Mouse (Mus musculus) midbrain, embryonic 11.5 days (tissue): Measurements from ENCODE around the gene Exd1. TPM values are rescaled to one million over a fixed set of nuclear protein-coding genes. Genes with fewer than 3 reads are reported as not detected.

Experiments
- ATAC-seq: fragments of 200-750 bp; cut with Nextera tagmentation; 2 replicates; pipeline ENCODE4 v1.8.0; 2017; ENCODE audit warnings: moderate TSS enrichment, moderate library complexity; ENCODE audit not compliant: low FRiP score
- DNase-seq: peaks from one replicate; pipeline ENCODE4 v3.0.0; 2015; ENCODE audit warnings: low spot score; ENCODE audit errors: missing footprints
- H3K27ac ChIP-seq: fragments of 300-500 bp; sonication (generic); 2 replicates; pipeline ENCODE4 v1.5.1; 2014; ENCODE audit warnings: low read depth, low read length
- H3K27me3 ChIP-seq: fragments of 300-500 bp; sonication (generic); 2 replicates; pipeline ENCODE4 v1.6.1; 2014; ENCODE audit warnings: mild to moderate bottlenecking, low read length, moderate library complexity, mixed read lengths; ENCODE audit not compliant: control insufficient read depth, insufficient read depth
- H3K36me3 ChIP-seq: fragments of 300-500 bp; sonication (generic); 2 replicates; pipeline ENCODE4 v1.6.1; 2014; ENCODE audit warnings: mild to moderate bottlenecking, low read length, moderate library complexity, mixed read lengths; ENCODE audit not compliant: control insufficient read depth, insufficient read depth
- H3K4me1 ChIP-seq: fragments of 300-500 bp; sonication (generic); 2 replicates; pipeline ENCODE4 v1.6.1; 2014; ENCODE audit warnings: low read length; ENCODE audit not compliant: control insufficient read depth, insufficient read depth
- H3K4me2 ChIP-seq: fragments of 300-500 bp; sonication (generic); 2 replicates; pipeline ENCODE4 v1.6.1; 2014; ENCODE audit warnings: mild to moderate bottlenecking, moderate library complexity
- H3K4me3 ChIP-seq: fragments of 300-500 bp; sonication (generic); 2 replicates; pipeline ENCODE4 v1.5.1; 2014; ENCODE audit warnings: low read depth, low read length
- H3K9ac ChIP-seq: fragments of 300-500 bp; sonication (generic); 2 replicates; pipeline ENCODE4 v1.6.1; 2014; ENCODE audit warnings: low read length
- H3K9me3 ChIP-seq: fragments of 300-500 bp; sonication (generic); 2 replicates; pipeline ENCODE4 v1.6.1; 2016; ENCODE audit warnings: low read length; ENCODE audit not compliant: control insufficient read depth
- WGBS: fragments of 180-500 bp; shearing (Covaris S2); extraction: QIAGEN DNeasy Blood & Tissue Kit; methylation state at CpG from one replicate; pipeline ENCODE4 v1.1.7; 2014; 5-methylcytosine and 5-hydroxymethylcytosine counted together
- polyA plus RNA-seq: library from polyadenylated mRNA; unstranded; fragments of >200 nt; fragmentation: Nextera tagmentation; extraction: Ambion mirVana; gene quantifications from 2 replicates; pipeline ENCODE4 v1.2.1, GENCODE M21; 2014

The Exd1 gene
- polyA plus RNA-seq, 1 experiment from 2014 or later, result 0.20 TPM

DNA sequence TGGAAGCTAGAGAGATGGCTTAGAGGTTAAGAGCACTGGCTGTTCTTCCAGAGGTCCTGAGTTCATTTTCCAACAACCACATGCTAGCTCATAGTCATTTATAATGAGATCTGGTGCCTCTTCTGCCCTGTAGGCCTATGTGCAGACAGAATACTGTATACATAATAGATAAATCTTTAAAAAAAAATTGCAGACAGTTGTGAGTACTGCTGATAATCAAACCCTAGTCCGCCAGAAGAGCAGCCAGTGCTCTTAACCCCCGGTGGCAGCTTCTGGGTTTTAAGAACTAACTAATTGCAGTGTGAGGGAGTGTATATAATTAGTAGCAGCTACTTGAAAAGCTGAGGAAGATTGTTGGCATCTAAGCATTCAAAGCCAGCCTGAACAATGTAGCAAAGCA, 36.0 kb upstream of the Exd1 start:
- ATAC-seq, result no peak
- no peak for DNase-seq
- 78% methylated on average over 2 of the region's 2 CpGs for WGBS
- Histone ChIP-seq H3K36me3 (no peaks in the 10 kb centered on the region), H3K4me1 (no peaks in the 10 kb centered on the region), H3K4me2 (no peak overlapping the region), H3K27ac (no peak overlapping the region), H3K4me3 (no peak overlapping the region), H3K9ac (no peak overlapping the region), H3K27me3 (no peaks in the 10 kb centered on the region), H3K9me3 (no peaks in the 10 kb centered on the region)

DNA sequence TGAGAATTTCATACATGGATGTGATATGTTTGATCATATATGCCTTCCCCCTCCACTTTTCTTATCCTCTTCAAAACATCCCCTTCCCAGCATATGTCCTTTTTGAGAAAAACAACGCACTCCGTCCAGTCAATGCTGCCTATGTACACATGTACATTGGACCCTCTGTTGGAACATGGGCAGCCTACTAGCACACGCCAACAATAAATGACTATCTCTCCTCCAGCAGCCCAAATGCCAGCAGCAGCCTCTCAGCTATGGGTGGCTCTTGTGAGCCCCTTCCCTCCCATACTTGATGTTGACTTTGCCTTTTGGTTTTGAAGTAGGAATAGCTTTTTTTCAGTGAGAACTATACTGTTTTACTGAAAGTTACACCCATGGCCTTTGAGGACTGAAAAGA, 34.1 kb upstream of the Exd1 start:
- ATAC-seq (no peak), DNase-seq (no peak)
- no peak overlapping the region for H3K4me2 ChIP-seq
- H3K9me3 ChIP-seq, result no peaks in the 10 kb centered on the region
- WGBS, result 97% methylated on average over 3 of the region's 3 CpGs
- no peak overlapping the region for H3K9ac ChIP-seq
- no peaks in the 10 kb centered on the region for H3K27me3 ChIP-seq
- H3K36me3 ChIP-seq, result no peaks in the 10 kb centered on the region
- H3K27ac ChIP-seq, result no peak overlapping the region
- no peaks in the 10 kb centered on the region for H3K4me1 ChIP-seq
- no peak overlapping the region for H3K4me3 ChIP-seq

DNA sequence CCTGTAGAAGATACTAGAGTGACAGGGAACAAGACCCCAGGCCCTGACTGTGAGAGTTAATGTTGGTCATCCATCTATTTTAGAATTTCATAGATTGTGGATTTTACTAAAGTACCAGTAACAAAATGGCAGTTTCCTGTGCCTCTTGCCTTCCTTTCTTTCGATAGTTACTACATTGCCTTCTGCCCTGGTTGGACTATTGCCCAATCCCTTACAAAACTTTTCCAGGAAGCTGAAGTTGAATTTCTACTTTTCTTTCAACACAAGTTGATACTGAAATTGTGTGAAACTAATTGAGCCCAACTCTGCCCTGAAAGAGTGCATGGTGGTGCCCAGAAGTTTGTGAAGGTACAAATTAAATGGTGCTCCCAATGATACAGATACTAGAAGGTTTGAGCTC, 25.0 kb upstream of the Exd1 start:
- Histone ChIP-seq H3K27ac (no peak overlapping the region), H3K9me3 (no peaks in the 10 kb centered on the region), H3K27me3 (no peaks in the 10 kb centered on the region), H3K9ac (no peak overlapping the region), H3K4me3 (no peak overlapping the region), H3K4me1 (no peaks in the 10 kb centered on the region), H3K4me2 (no peak overlapping the region), H3K36me3 (no peaks in the 10 kb centered on the region)
- no peak for ATAC-seq
- no peak for DNase-seq
- WGBS, result 94% methylated on average over 1 of the region's 1 CpGs

- Histone ChIP-seq H3K27ac (no peak overlapping the region), H3K36me3 (no peaks in the 10 kb centered on the region), H3K27me3 (no peaks in the 10 kb centered on the region), H3K9ac (no peak overlapping the region), H3K4me1 (no peaks in the 10 kb centered on the region), H3K4me3 (no peak overlapping the region), H3K4me2 (no peak overlapping the region), H3K9me3 (no peaks in the 10 kb centered on the region)
- ATAC-seq (no peak), DNase-seq (no peak)
- WGBS, result 90% methylated on average over 7 of the region's 7 CpGs
These were observed 18.9 kb upstream of the Exd1 start for GRCm38 (mm10) chr2:119566182-119566855.

- ATAC-seq (no peak), DNase-seq (no peak)
- Histone ChIP-seq H3K9me3 (no peaks in the 10 kb centered on the region), H3K27ac (no peak overlapping the region), H3K4me3 (no peak overlapping the region), H3K4me2 (no peak overlapping the region), H3K27me3 (no peaks in the 10 kb centered on the region), H3K4me1 (no peaks in the 10 kb centered on the region), H3K9ac (no peak overlapping the region), H3K36me3 (no peaks in the 10 kb centered on the region)
- WGBS, result 96% methylated on average over 4 of the region's 4 CpGs
These were observed 17.9 kb upstream of the Exd1 start for GRCm38 (mm10) chr2:119565284-119565683.

- no peak for DNase-seq
- H3K4me2 ChIP-seq, result no peak overlapping the region
- 91% methylated on average over 3 of the region's 3 CpGs for WGBS
- no peaks in the 10 kb centered on the region for H3K27me3 ChIP-seq
- H3K4me1 ChIP-seq, result no peaks in the 10 kb centered on the region
- ATAC-seq, result no peak
- no peaks in the 10 kb centered on the region for H3K9me3 ChIP-seq
- no peak overlapping the region for H3K9ac ChIP-seq
- no peak overlapping the region for H3K4me3 ChIP-seq
- H3K27ac ChIP-seq, result no peak overlapping the region
- no peaks in the 10 kb centered on the region for H3K36me3 ChIP-seq
These were observed 14.4 kb upstream of the Exd1 start for GRCm38 (mm10) chr2:119561794-119562193.

DNA sequence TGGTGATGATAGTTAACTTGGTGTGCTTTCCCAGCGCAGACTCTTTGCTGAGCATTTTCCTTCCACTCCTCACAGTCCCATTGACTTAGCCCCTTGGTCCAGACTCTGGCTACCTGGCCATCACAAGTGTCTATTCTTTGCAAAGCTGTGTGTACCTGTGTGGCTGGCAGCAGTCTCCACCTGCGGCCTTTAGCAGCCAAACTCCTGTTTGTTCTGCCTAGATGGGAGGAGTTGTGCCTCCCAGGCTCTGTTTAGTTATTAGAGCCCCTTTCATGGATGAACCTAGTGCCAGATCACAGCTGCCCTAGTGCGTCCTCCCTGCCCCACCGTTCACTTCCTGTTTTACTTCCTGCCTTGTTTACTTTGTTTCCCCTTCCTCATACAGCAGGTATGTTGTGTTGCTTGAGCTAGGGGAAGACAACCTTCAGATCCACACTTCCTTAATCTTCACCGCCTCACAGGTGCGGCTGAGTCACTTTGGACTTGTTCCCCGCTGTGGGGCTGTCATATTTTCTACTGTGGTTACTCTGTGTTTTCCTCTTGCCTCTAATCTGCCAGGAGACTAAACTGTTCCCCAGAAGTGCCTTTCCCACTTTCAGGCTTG, 11.4 kb upstream of the Exd1 start:
- 85% methylated on average over 7 of the region's 7 CpGs for WGBS
- Histone ChIP-seq H3K9me3 (no peaks in the 10 kb centered on the region), H3K36me3 (no peaks in the 10 kb centered on the region), H3K4me3 (no peak overlapping the region), H3K4me2 (no peak overlapping the region), H3K27ac (no peak overlapping the region), H3K27me3 (no peaks in the 10 kb centered on the region), H3K4me1 (no peaks in the 10 kb centered on the region), H3K9ac (no peak overlapping the region)
- ATAC-seq, result no peak
- DNase-seq, result no peak

GRCm38 (mm10) chr2:119558039-119558438, 10.6 kb upstream of the Exd1 start:
- Histone ChIP-seq H3K4me3 (no peak overlapping the region), H3K9me3 (no peaks in the 10 kb centered on the region), H3K4me1 (no peaks in the 10 kb centered on the region), H3K36me3 (no peaks in the 10 kb centered on the region), H3K27ac (no peak overlapping the region), H3K4me2 (no peak overlapping the region), H3K9ac (no peak overlapping the region), H3K27me3 (no peaks in the 10 kb centered on the region)
- ATAC-seq (no peak), DNase-seq (no peak)
- WGBS, result 86% methylated on average over 3 of the region's 3 CpGs

DNA sequence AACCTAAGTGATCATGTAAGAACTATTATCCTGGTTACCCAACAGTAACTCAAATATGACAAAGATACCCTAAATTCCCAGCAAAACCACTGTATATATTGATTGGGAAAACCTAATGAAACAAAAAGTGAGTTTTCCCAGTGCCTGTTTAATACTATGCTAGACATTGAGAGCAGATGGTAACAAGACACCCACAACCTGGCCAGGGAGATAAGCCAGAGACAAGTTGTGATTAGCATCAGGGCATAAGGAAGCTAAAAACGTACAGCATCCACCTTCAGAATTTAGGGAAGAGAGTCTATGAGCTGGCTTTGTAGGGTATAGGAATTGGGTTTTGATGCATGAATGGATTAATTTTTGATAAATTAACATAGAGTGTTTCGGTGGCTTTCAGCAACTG, 2.3 kb upstream of the Exd1 start:
- 85% methylated on average over 2 of the region's 2 CpGs for WGBS
- no peak overlapping the region for H3K27ac ChIP-seq
- no peaks in the 10 kb centered on the region for H3K9me3 ChIP-seq
- H3K4me3 ChIP-seq, result no peak overlapping the region
- H3K4me1 ChIP-seq, result 0 out of 2 replicates have a peak, but pooled peaks cover 3% of the 10 kb centered on the region
- H3K36me3 ChIP-seq, result no peaks in the 10 kb centered on the region
- H3K4me2 ChIP-seq, result no peak overlapping the region
- H3K27me3 ChIP-seq, result no peaks in the 10 kb centered on the region; the same call in 1 of the 2 replicates
- H3K9ac ChIP-seq, result no peak overlapping the region
- no peak for DNase-seq
- no peak for ATAC-seq
